Mouse (Mus musculus) c-Kit-positive CD71-positive TER-119-positive erythroid progenitor cells, embryonic 14.5 days (primary cell): ENCODE data around the gene Rpl13a.
A peak's percentile ranks its signal among the peaks of the same experiment; 100 is the strongest.

Experiments used
- DNase-seq: peaks from one replicate; pipeline ENCODE4 v3.0.0-alpha.2; 2013; ENCODE audit warnings: low spot score

Rpl13a gene

DNA sequence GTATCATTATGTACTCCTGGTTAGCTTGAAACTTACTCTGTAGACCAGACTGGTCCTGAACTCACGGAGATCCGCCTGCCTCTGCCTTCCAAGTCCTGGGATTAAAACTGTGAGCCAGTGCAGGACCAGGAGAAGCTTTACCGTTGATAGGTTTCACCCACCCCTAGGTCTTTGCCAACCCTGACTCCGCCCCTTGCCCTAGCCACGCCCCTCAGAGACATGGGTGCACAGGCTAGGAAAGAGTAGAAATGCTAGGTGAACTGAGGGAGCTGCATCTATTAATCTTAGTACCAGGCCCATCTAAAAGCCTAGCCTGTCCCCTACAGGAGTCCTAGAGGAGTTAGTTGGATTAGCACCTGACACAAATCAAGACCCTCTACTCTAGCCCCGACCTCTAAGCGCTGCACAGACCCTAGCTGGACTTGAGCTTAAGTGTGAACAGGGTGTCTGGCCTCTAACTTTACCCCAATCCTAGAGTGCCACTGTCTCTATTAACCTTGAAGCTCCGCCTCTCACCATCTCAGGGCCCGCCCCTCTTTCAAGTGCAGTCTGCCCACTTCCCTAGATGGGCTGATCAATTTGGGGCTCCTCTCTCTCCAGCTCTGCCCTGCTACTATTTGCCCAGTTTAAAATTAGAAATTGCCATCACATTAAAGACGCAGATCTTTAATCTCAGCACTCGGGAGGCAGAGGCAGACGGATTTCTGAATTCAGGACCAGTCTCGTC is 38.1 kb downstream of the Rpl13a start:
- no peak for DNase-seq

DNA sequence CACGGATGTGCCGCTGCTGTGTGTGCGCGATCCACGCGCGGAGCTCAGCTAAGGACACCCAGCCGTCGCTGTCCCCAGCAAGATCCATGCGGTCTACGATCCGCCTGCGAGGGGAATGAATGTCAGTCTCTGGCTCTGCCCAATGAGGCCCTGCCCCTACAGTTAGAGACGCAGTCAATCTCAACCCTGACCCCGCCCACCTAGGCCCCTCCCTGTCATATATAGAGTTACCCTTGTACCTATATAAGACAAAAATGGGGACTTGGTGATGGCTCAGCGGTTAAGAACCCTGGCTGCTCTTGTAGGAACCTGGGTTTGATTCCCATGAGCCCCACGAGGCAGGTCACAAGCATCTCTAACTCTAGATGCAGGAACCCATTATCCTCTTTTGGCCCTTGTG is 40.0 kb downstream of the Rpl13a start:
- DNase-seq: no peak

- no peak for DNase-seq
These were observed 42.5 kb downstream of the Rpl13a start for GRCm38 (mm10) chr7:45086084-45086483.

DNA sequence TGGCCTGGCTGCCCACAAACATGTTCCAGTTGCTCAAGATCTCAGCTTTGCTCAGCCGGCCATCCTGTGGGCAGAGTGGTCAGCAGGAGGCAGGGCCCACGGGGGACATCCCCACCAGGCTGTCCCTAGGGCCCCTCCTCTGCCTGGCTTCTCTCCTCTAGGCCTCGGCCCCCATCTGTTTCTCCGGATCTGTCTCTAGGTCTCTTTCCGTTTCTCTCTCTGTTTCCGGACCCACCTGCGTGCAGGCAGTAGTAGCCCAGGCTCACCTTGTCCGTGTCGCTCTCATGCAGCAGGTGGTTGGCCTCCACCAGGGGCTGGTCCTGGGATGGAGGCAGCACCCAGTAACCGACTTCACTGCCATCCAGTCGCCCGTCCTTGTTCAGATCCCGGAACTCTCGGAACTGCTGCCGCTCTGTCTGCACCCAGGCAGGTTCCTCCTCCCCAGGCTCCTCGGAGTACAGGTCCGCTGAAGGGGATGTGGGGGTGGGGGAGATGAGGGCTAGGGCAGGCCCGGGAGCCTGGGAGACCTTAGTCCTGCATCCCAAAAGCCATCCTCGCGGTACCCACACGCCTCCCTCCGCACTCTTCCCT is 45.2 kb downstream of the Rpl13a start:
- DNase-seq: no peak

GRCm38 (mm10) chr7:45082401-45083299 is 45.9 kb downstream of the Rpl13a start:
- no peak for DNase-seq

- DNase-seq: no peak
These were observed 47.5 kb downstream of the Rpl13a start for GRCm38 (mm10) chr7:45081016-45081415.

DNA sequence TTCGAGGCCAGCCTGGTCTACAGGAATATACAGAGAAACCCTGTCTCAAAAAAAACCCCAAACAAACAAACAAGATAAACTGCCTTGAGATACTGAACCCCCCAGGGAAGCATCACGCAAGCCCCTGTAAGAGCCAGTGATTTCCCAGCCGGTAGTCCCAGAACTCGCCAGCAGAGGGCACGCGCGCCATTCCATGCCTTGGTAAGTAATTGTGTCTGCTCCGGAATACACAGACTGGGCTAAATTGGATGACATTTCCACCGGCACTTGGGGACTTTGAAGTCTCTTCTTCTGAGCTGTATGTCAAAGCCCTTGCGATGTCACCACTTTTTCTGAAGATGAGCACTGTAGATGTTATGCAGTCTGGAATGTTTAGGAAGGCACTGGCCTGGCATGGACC is 48.7 kb downstream of the Rpl13a start:
- peak; percentile 84 for DNase-seq

DNA sequence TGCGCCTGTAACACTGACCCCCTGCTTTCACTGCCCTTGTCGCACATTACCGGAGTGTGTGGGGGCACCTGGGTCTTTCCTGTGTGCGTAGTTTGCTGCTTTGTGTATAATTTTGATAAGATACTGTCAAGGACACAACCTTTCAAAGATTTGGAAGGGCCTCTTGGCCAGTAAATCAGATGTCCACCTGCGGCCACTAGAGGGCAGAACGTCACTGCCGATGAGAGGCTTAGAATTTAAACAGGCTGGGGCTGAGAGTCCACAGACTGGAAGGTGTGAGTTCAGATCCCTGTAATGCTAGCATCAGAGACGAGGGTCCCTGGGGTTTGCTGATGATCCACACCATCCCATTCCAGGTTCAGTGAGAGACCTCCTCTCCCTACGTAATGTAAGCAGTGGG is 50.0 kb downstream of the Rpl13a start:
- DNase-seq: peak; percentile 67

GRCm38 (mm10) chr7:45077829-45078228 is 50.7 kb downstream of the Rpl13a start:
- DNase-seq: no peak

DNA sequence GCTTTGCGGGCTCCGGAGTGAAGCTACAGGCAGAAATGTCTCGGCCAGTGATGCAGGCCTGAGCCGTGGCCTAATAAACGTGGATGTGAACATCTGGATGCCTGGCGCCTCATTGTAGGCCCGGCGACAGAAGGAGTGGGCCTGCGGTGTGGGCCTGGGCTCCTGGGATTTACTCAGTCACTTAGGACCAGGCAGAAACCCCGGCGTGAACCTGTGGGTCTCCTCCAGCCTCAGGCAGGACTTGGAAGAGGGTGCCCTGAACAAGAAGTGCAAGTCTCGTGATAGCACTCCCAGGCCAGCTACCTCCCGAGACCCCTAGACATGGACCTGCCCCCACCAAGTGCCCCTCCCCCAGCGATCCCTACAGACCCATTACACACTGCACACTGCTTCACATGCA is 51.2 kb downstream of the Rpl13a start:
- DNase-seq: no peak

- no peak for DNase-seq
These were observed 52.1 kb downstream of the Rpl13a start for GRCm38 (mm10) chr7:45076501-45076900.
